Mouse (Mus musculus) midbrain, embryonic 11.5 days (tissue): ENCODE measurements at regions not wholly inside any gene's neighbourhood (a gene's known extent, or its start where the extent isn't known, plus 50 kb on each side); places are given as distances from the start of the nearest gene placed in this dataset.

Source experiments
- ATAC-seq: fragments of 200-750 bp; cut with Nextera tagmentation; 2 replicates; pipeline ENCODE4 v1.8.0; 2017; ENCODE audit warnings: moderate TSS enrichment, moderate library complexity; ENCODE audit not compliant: low FRiP score
- DNase-seq: peaks from one replicate; pipeline ENCODE4 v3.0.0; 2015; ENCODE audit warnings: low spot score; ENCODE audit errors: missing footprints
- H3K27ac ChIP-seq: fragments of 300-500 bp; sonication (generic); 2 replicates; pipeline ENCODE4 v1.5.1; 2014; ENCODE audit warnings: low read depth, low read length
- H3K27me3 ChIP-seq: fragments of 300-500 bp; sonication (generic); 2 replicates; pipeline ENCODE4 v1.6.1; 2014; ENCODE audit warnings: mild to moderate bottlenecking, low read length, moderate library complexity, mixed read lengths; ENCODE audit not compliant: control insufficient read depth, insufficient read depth
- H3K36me3 ChIP-seq: fragments of 300-500 bp; sonication (generic); 2 replicates; pipeline ENCODE4 v1.6.1; 2014; ENCODE audit warnings: mild to moderate bottlenecking, low read length, moderate library complexity, mixed read lengths; ENCODE audit not compliant: control insufficient read depth, insufficient read depth
- H3K4me1 ChIP-seq: fragments of 300-500 bp; sonication (generic); 2 replicates; pipeline ENCODE4 v1.6.1; 2014; ENCODE audit warnings: low read length; ENCODE audit not compliant: control insufficient read depth, insufficient read depth
- H3K4me2 ChIP-seq: fragments of 300-500 bp; sonication (generic); 2 replicates; pipeline ENCODE4 v1.6.1; 2014; ENCODE audit warnings: mild to moderate bottlenecking, moderate library complexity
- H3K4me3 ChIP-seq: fragments of 300-500 bp; sonication (generic); 2 replicates; pipeline ENCODE4 v1.5.1; 2014; ENCODE audit warnings: low read depth, low read length
- H3K9ac ChIP-seq: fragments of 300-500 bp; sonication (generic); 2 replicates; pipeline ENCODE4 v1.6.1; 2014; ENCODE audit warnings: low read length
- H3K9me3 ChIP-seq: fragments of 300-500 bp; sonication (generic); 2 replicates; pipeline ENCODE4 v1.6.1; 2016; ENCODE audit warnings: low read length; ENCODE audit not compliant: control insufficient read depth
- WGBS: fragments of 180-500 bp; shearing (Covaris S2); extraction: QIAGEN DNeasy Blood & Tissue Kit; methylation state at CpG from one replicate; pipeline ENCODE4 v1.1.7; 2014; 5-methylcytosine and 5-hydroxymethylcytosine counted together

GRCm38 (mm10) chr14:100900221-100900620 lies 299.9 kb downstream of the Prr30 start:
- H3K4me2 ChIP-seq: no peak overlapping the region
- no peaks in the 10 kb centered on the region for H3K4me1 ChIP-seq
- no peak for DNase-seq
- no peak overlapping the region for H3K27ac ChIP-seq
- ATAC-seq: no peak
- H3K4me3 ChIP-seq: no peak overlapping the region
- WGBS: 61% methylated on average over 2 of the region's 2 CpGs
- no peaks in the 10 kb centered on the region for H3K36me3 ChIP-seq
- H3K9ac ChIP-seq: no peak overlapping the region
- no peaks in the 10 kb centered on the region for H3K9me3 ChIP-seq
- no peaks in the 10 kb centered on the region for H3K27me3 ChIP-seq

- no peak overlapping the region for H3K9ac ChIP-seq
- H3K27ac ChIP-seq: no peak overlapping the region
- H3K36me3 ChIP-seq: no peaks in the 10 kb centered on the region
- ATAC-seq: no peak
- H3K27me3 ChIP-seq: no peaks in the 10 kb centered on the region
- H3K4me2 ChIP-seq: no peak overlapping the region
- no peaks in the 10 kb centered on the region for H3K4me1 ChIP-seq
- 78% methylated on average over 3 of the region's 3 CpGs for WGBS
- H3K9me3 ChIP-seq: no peaks in the 10 kb centered on the region
- no peak for DNase-seq
- no peak overlapping the region for H3K4me3 ChIP-seq
These were observed 301.1 kb downstream of the Prr30 start for GRCm38 (mm10) chr14:100899074-100899473.

- Histone ChIP-seq H3K9ac (no peak overlapping the region), H3K9me3 (no peaks in the 10 kb centered on the region), H3K4me2 (no peak overlapping the region), H3K27ac (no peak overlapping the region), H3K27me3 (no peaks in the 10 kb centered on the region), H3K4me1 (no peaks in the 10 kb centered on the region), H3K4me3 (no peak overlapping the region), H3K36me3 (no peaks in the 10 kb centered on the region)
- ATAC-seq: no peak
- no peak for DNase-seq
- 48% methylated on average over 18 of the region's 18 CpGs for WGBS
These were observed 310.7 kb downstream of the Prr30 start for GRCm38 (mm10) chr14:100889163-100890157.

- ATAC-seq (no peak), DNase-seq (no peak)
- WGBS: 86% methylated on average over 1 of the region's 1 CpGs
- Histone ChIP-seq H3K27ac (no peak overlapping the region), H3K27me3 (no peaks in the 10 kb centered on the region), H3K9me3 (no peaks in the 10 kb centered on the region), H3K4me2 (no peak overlapping the region), H3K9ac (no peak overlapping the region), H3K36me3 (no peaks in the 10 kb centered on the region), H3K4me3 (no peak overlapping the region), H3K4me1 (no peaks in the 10 kb centered on the region)
These were observed 317.0 kb downstream of the Prr30 start for GRCm38 (mm10) chr14:100883115-100883514.

DNA sequence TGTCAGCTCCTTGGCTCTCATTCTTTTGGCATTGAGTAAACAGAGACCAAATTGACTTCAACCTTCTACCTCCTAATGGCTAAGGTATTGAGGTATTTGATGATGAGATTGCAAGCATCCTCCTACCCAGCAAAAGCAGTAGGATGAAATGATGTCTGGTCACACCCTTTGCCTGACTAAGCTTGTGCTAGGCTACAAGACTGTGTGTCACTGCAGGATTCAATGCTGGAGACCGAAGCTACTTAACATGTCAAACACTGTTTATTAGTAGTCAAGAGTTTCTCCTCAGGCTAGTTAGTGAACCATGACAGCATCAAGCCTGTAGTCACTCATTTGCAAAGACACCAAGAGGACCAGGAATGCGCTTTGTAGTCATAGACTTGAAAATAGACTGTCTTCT lies 320.0 kb downstream of the Prr30 start:
- DNase-seq (no peak), ATAC-seq (no peak)
- Histone ChIP-seq H3K4me1 (no peaks in the 10 kb centered on the region), H3K9me3 (no peaks in the 10 kb centered on the region), H3K36me3 (no peaks in the 10 kb centered on the region), H3K27ac (no peak overlapping the region), H3K4me2 (no peak overlapping the region), H3K9ac (no peak overlapping the region), H3K27me3 (no peaks in the 10 kb centered on the region), H3K4me3 (no peak overlapping the region)
- 58% methylated on average over 2 of the region's 2 CpGs for whole genome bisulfite sequencing

GRCm38 (mm10) chr14:100867790-100868189 lies 332.3 kb downstream of the Prr30 start:
- H3K4me1 ChIP-seq: no peaks in the 10 kb centered on the region
- no peaks in the 10 kb centered on the region for H3K9me3 ChIP-seq
- H3K36me3 ChIP-seq: no peaks in the 10 kb centered on the region
- H3K4me2 ChIP-seq: no peak overlapping the region
- H3K27me3 ChIP-seq: no peaks in the 10 kb centered on the region
- H3K4me3 ChIP-seq: no peak overlapping the region
- no peak overlapping the region for H3K9ac ChIP-seq
- no peak for DNase-seq
- 90% methylated on average over 3 of the region's 3 CpGs for WGBS
- H3K27ac ChIP-seq: no peak overlapping the region
- no peak for ATAC-seq

GRCm38 (mm10) chr14:100864792-100865191 lies 335.3 kb downstream of the Prr30 start:
- ATAC-seq (no peak), DNase-seq (no peak)
- H3K4me2 ChIP-seq: no peak overlapping the region
- H3K4me3 ChIP-seq: no peak overlapping the region
- H3K36me3 ChIP-seq: no peaks in the 10 kb centered on the region
- H3K9me3 ChIP-seq: no peaks in the 10 kb centered on the region
- 82% methylated on average over 2 of the region's 2 CpGs for WGBS
- H3K4me1 ChIP-seq: no peaks in the 10 kb centered on the region
- no peak overlapping the region for H3K27ac ChIP-seq
- no peaks in the 10 kb centered on the region for H3K27me3 ChIP-seq
- no peak overlapping the region for H3K9ac ChIP-seq

GRCm38 (mm10) chr14:100864164-100864563 lies 336.0 kb downstream of the Prr30 start:
- no peaks in the 10 kb centered on the region for H3K36me3 ChIP-seq
- H3K9me3 ChIP-seq: no peaks in the 10 kb centered on the region
- no peak overlapping the region for H3K9ac ChIP-seq
- 93% methylated on average over 1 of the region's 1 CpGs for WGBS
- H3K4me2 ChIP-seq: no peak overlapping the region
- no peaks in the 10 kb centered on the region for H3K27me3 ChIP-seq
- H3K4me1 ChIP-seq: no peaks in the 10 kb centered on the region
- H3K27ac ChIP-seq: no peak overlapping the region
- no peak for DNase-seq
- ATAC-seq: no peak
- H3K4me3 ChIP-seq: no peak overlapping the region

- Histone ChIP-seq H3K4me2 (no peak overlapping the region), H3K4me1 (no peaks in the 10 kb centered on the region), H3K9ac (no peak overlapping the region), H3K36me3 (no peaks in the 10 kb centered on the region), H3K4me3 (no peak overlapping the region), H3K9me3 (no peaks in the 10 kb centered on the region), H3K27me3 (no peaks in the 10 kb centered on the region), H3K27ac (no peak overlapping the region)
- 88% methylated on average over 3 of the region's 3 CpGs for WGBS
- no peak for DNase-seq
- no peak for ATAC-seq
These were observed 357.3 kb downstream of the Prr30 start for GRCm38 (mm10) chr14:100842828-100843227.
